Mouse (Mus musculus): ENCODE results near the gene Ift140. TPM values are rescaled to one million over a fixed set of nuclear protein-coding genes. Genes with fewer than 3 reads are reported as not detected.
A peak's percentile ranks its signal among the peaks of the same experiment; 100 is the strongest.

Ift140 gene
- 30.0 and 43.7 TPM in 2 replicates for total RNA-seq (2021)
- long read RNA-seq, experiment 1, full-length matches to known transcripts, result 10 of 25 reads
- long read RNA-seq, experiment 1, partial matches to known transcripts, result 3 of 25 reads
- long read RNA-seq, experiment 1, other reads (novel, unspliced or antisense), result 12 of 25 reads
- long read RNA-seq, experiment 2, full-length matches to known transcripts, result 12 of 26 reads
- long read RNA-seq, experiment 2, partial matches to known transcripts, result 11 of 26 reads
- long read RNA-seq, experiment 2, other reads (novel, unspliced or antisense), result 3 of 26 reads

- DNase-seq, result peak; percentile 99
Observed at GRCm38 (mm10) chr17:25015655-25016291, at the start of gene Ift140, which contains the start of gene Cramp1l. Gene Ift140, plus strand, starts transcription at chr17:25016085. Gene Cramp1l, minus strand, starts transcription at chr17:25015788.

DNA sequence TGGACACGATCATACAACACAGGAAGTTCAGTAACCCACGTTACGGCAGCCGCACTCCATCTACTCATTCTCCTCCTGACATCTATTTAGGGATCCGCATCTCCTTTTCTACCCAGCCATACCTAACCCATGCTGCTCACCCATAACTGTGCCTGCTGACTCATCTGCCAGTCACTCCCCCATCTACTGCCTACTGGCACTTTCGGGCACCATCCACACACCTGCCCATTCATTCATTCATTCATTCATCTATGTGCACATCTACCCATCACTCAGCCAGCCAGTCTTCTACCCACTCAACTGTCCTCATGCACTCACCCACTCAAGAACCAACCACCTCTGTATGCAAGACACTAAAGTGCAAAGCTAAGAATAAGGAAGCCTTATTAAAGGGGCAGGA, 28.7 kb upstream of the Ift140 start:
- DNase-seq, result no peak

DNA sequence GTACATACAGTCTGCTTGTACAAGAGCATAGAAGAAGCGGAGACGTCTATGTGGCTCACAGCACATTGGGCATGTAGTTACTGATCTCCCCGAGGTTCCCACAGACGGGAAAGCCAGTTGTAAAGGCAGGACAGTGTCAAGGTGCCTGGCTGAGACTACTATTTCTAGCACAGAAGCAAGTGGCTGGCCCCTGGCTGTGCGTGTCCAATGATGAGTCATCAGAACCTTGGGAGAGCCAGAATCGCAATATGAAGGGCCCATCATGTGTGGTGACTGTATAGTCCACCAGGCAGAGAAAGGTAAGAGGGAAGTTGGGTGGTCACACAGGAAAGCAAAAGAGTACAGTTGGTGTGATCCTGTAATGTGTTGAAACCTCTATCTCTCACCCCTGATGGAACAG, 21.2 kb upstream of the Ift140 start:
- DNase-seq, result peak; percentile 52

DNA sequence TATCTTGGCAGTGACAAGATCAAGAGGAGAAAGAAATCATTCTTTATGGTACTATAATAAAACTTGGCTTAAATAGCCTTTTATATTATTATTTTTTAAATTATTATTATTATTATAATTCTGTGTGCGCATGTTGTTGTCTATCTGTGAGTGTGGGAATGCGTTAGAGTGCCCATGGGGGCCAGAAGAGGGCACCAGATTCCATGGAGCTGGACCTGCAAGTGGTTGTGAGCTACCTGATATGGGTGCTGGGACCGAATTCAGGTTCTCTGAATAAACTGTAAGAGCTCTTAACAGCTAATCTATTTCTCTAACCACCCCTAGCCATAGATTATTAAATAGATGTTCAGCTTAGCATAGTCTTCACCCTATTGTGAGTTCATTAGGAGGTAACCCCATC, 10.8 kb upstream of the Ift140 start:
- no peak for DNase-seq

DNA sequence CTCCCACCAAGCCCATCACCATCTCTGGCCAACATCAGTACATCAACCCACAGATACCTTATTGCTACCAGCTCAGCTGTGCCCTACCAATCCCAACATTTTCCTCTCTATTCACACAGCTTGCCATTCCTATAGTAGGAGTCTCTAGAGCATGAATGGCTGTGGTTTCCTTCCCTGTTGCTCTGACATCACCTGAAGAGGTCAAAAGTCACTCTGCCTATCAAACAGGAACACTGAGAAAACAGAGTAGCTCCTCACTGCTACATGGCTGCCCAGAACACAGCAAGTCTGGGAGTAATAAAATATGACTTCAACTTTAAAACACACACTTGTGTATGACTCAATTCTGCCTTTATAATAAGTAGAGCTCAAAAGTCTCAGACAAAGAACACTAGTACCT, 8.4 kb upstream of the Ift140 start:
- DNase-seq, result no peak

- DNase-seq, result peak; percentile 66
Observed at GRCm38 (mm10) chr17:25013606-25014501, 2.0 kb upstream of the Ift140 start.

DNA sequence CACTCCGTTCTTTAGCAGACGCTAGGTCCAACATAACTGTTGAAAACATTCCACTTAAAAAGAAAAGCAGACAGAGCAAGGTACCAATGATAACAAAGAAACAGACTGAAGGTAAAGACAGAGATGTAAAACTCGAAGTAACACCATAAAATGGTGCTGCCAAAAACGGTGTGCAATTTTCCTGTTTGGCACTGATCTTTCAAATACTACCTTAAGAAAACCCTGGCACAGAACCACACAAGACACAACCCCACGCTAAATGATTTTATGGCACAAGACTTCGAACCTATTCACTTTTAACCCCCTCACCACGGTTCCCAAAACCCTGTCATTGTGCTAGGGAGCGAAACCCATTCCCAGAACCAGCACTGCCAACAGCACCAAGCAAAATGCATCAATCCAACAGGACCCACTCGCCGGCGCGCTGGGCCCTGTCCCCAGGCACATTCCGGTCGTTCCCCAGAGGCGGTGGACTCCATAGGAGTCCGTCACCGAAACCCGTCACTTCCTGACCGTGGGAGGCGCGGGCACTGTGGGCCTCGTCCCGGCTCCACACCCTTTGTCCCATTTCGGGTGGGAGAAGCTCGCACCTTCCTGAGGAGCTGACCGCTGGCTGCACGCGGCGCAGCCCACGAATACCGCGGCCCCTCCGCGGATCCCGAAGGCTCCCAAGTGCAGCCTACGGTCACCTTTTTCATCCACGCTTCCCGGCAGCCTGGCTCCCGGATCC, 879 bp upstream of the Ift140 start:
- DNase-seq, result peak; percentile 82

GRCm38 (mm10) chr17:25016292-25017132, 627 bp downstream of the Ift140 start:
- DNase-seq, result peak; percentile 89

GRCm38 (mm10) chr17:25036183-25036582, 20.3 kb downstream of the Ift140 start:
- peak; percentile 23 for DNase-seq

DNA sequence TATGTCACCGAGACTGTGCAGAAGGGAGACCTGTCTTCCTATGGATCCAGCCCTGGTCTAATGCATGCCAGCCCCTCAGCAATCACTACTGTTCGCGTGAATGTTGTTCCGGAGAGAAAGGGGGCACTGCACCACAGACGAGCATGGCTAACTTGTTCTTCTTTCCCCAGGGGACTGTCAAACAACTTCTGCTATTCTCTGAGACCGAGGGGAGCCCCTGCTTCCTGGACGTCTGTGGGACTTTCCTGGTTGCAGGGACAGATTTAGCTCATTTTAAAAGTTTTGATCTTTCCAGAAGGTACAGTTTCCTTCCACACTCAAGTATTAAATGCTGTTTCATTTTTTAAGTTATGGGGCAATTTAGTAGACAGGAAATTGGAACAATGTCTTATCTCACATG, 29.0 kb downstream of the Ift140 start:
- DNase-seq, result no peak

- DNase-seq, result no peak
Observed at GRCm38 (mm10) chr17:25045281-25045680, 29.4 kb downstream of the Ift140 start.

DNA sequence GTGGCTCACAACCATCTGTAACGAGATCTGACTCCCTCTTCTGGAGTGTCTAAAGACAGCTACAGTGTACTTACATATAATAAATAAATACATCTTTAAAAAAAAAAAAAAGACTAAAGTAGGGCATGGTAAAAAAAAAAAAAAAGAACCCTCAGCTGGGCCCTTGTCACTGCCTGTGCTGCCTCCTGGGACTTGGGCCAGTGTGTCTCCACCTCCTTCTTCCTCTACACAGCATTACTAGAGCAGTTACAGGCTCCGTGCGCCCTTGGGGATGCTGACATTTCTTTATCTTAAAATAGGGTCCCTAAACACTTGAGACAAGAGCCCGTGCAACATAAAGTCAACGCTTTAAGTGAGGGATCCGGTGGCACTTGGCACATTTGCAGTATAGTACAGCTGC, 31.3 kb downstream of the Ift140 start:
- no peak for DNase-seq

GRCm38 (mm10) chr17:25053274-25053673, 37.4 kb downstream of the Ift140 start:
- DNase-seq, result no peak

GRCm38 (mm10) chr17:25057041-25057440, 41.2 kb downstream of the Ift140 start:
- DNase-seq, result no peak

GRCm38 (mm10) chr17:25063261-25063660, 47.4 kb downstream of the Ift140 start:
- no peak for DNase-seq

DNA sequence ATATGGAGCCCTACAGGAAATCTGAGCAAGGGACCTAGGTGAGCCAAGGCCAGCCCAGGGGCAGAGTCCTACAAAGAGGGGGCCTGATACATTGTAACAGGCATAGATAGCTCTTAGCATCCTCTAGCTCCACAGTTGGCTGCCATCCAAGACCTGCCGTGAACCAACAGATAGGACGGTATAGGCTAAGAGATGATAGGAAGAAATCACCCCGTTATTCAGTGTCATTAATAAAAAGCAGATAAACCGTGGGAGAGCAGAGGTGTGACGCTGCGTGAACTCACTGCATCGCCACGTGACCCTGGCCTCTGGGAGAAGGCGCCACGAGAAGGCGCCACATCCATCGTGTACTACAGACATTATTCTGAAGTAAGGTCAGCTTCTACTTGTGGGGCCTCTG, 48.0 kb downstream of the Ift140 start:
- no peak for DNase-seq

GRCm38 (mm10) chr17:25064351-25064750, 48.5 kb downstream of the Ift140 start:
- DNase-seq, result peak; percentile 57

DNA sequence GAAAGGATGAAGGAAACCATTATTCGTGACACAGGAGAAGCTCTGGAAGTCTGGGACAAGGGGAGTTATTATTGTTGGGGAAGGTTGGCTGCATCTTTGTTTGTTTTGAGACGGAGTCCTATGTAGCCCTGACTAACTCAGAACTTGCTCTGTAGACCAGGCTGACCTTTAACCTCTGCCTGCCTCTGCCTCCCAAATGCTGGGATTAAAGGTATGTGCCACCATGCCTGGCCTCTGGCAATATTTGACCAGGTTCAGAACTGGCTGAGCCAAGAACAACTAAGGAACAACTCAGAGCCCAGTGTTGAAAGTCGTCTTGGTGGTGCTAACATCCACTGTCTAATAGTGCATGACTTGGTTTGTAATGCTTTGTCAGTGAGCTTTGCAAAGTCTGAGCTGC, 49.3 kb downstream of the Ift140 start:
- no peak for DNase-seq

DNA sequence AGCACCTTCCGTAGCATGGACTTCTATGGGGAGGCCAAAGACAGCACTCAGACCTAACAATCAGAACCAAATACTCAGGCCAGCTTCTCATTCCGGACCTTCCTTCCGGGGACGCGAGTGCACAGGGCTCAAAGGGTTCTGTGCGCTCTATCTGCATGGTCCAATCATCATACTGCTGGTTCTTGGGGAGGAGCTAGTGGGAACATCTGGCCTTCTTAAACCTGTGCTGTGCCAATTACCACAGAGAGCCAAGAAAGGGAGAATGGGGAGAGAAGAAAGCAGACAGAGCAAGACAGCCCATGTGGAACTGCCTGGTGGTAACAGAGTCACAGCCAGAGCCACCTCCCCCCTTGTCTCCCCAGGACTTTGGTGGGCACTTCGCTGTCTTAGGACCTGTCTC, 50.7 kb downstream of the Ift140 start:
- DNase-seq, result no peak

- DNase-seq, result peak; percentile 53
Observed at GRCm38 (mm10) chr17:25067442-25067851, 51.6 kb downstream of the Ift140 start.

- no peak for DNase-seq
Observed at GRCm38 (mm10) chr17:25068690-25069089, 52.8 kb downstream of the Ift140 start.

Measured in adrenal gland, postnatal 14 days (tissue).